Mouse (Mus musculus): ENCODE data around the gene Calm4. TPM values are rescaled to one million over a fixed set of nuclear protein-coding genes. Genes with fewer than 3 reads are reported as not detected.
"Not testable (repeated sequence)": the region's sequence is repeated elsewhere in the genome, so short reads cannot be mapped to it uniquely, and the experiment has no call there.

Calm4 gene
- polyA plus RNA-seq, 1 experiment from 2014 or later, result 0.64 TPM

GRCm38 (mm10) chr13:3818740-3819076 lies 18.8 kb upstream of the Calm4 start:
- WGBS, result 76% methylated on average over 2 of the region's 2 CpGs
- H3K4me1 ChIP-seq (replicated peaks), result no peaks in the 10 kb centered on the region

GRCm38 (mm10) chr13:3822105-3822504 lies 15.5 kb upstream of the Calm4 start:
- Histone ChIP-seq H3K9ac (no peak overlapping the region), H3K4me2 (no peak overlapping the region), H3K9me3 (replicated peaks) (no peaks in the 10 kb centered on the region), H3K36me3 (no peaks in the 10 kb centered on the region), H3K27ac (no peak overlapping the region), H3K4me1 (replicated peaks) (no peaks in the 10 kb centered on the region), H3K4me3 (no peak overlapping the region), H3K27me3 (no peaks in the 10 kb centered on the region)
- WGBS, result 64% methylated on average over 4 of the region's 4 CpGs
- ATAC-seq (replicated peaks; ENCODE audit: insufficient number of reproducible peaks, insufficient read depth, low FRiP score, low read depth), result no peak

More at GRCm38 (mm10) chr13:3818740-3819076, 18.8 kb upstream of the Calm4 start:
- H3K27ac ChIP-seq, result no peak overlapping the region
- no peak overlapping the region for H3K9ac ChIP-seq
- H3K36me3 ChIP-seq, result no peaks in the 10 kb centered on the region
- no peaks in the 10 kb centered on the region for H3K27me3 ChIP-seq
- no peak overlapping the region for H3K4me3 ChIP-seq
- ATAC-seq (replicated peaks; ENCODE audit: insufficient number of reproducible peaks, insufficient read depth, low FRiP score, low read depth), result no peak
- no peak overlapping the region for H3K4me2 ChIP-seq
- no peaks in the 10 kb centered on the region for H3K9me3 ChIP-seq (replicated peaks)

- no peak overlapping the region for H3K27ac ChIP-seq
- no peaks in the 10 kb centered on the region for H3K4me1 ChIP-seq (replicated peaks)
- no peak overlapping the region for H3K4me3 ChIP-seq
- ATAC-seq (replicated peaks; ENCODE audit: insufficient number of reproducible peaks, insufficient read depth, low FRiP score, low read depth), result no peak
- no peaks in the 10 kb centered on the region for H3K9me3 ChIP-seq (replicated peaks)
- no peak overlapping the region for H3K4me2 ChIP-seq
- H3K9ac ChIP-seq, result no peak overlapping the region
- no peaks in the 10 kb centered on the region for H3K27me3 ChIP-seq
- H3K36me3 ChIP-seq, result no peaks in the 10 kb centered on the region
Observed at GRCm38 (mm10) chr13:3825726-3826125, 11.8 kb upstream of the Calm4 start.

- ATAC-seq (replicated peaks; ENCODE audit: insufficient number of reproducible peaks, insufficient read depth, low FRiP score, low read depth), result no peak
- H3K27me3 ChIP-seq, result no peaks in the 10 kb centered on the region
- 69% methylated on average over 5 of the region's 5 CpGs for WGBS
- H3K36me3 ChIP-seq, result no peaks in the 10 kb centered on the region
- H3K27ac ChIP-seq, result no peak overlapping the region
- H3K9ac ChIP-seq, result no peak overlapping the region
- H3K4me2 ChIP-seq, result no peak overlapping the region
- H3K9me3 ChIP-seq (replicated peaks), result no peaks in the 10 kb centered on the region
- H3K4me1 ChIP-seq (replicated peaks), result no peaks in the 10 kb centered on the region
- H3K4me3 ChIP-seq, result no peak overlapping the region
Observed at GRCm38 (mm10) chr13:3831546-3831945, 6.0 kb upstream of the Calm4 start.

GRCm38 (mm10) chr13:3831994-3832393 lies 5.6 kb upstream of the Calm4 start:
- no peak overlapping the region for H3K27ac ChIP-seq
- no peak overlapping the region for H3K9ac ChIP-seq
- no peaks in the 10 kb centered on the region for H3K27me3 ChIP-seq
- no peaks in the 10 kb centered on the region for H3K36me3 ChIP-seq
- no peaks in the 10 kb centered on the region for H3K9me3 ChIP-seq (replicated peaks)
- 56% methylated on average over 1 of the region's 1 CpGs for WGBS
- H3K4me3 ChIP-seq, result no peak overlapping the region
- no peaks in the 10 kb centered on the region for H3K4me1 ChIP-seq (replicated peaks)
- ATAC-seq (replicated peaks; ENCODE audit: insufficient number of reproducible peaks, insufficient read depth, low FRiP score, low read depth), result no peak
- H3K4me2 ChIP-seq, result no peak overlapping the region

- Histone ChIP-seq H3K4me1 (replicated peaks) (no peaks in the 10 kb centered on the region), H3K4me2 (no peak overlapping the region), H3K9me3 (replicated peaks) (no peaks in the 10 kb centered on the region), H3K27ac (no peak overlapping the region), H3K36me3 (no peaks in the 10 kb centered on the region), H3K4me3 (no peak overlapping the region), H3K27me3 (no peaks in the 10 kb centered on the region), H3K9ac (no peak overlapping the region)
- no peak for ATAC-seq (replicated peaks; ENCODE audit: insufficient number of reproducible peaks, insufficient read depth, low FRiP score, low read depth)
- WGBS, result 63% methylated on average over 2 of the region's 2 CpGs
Observed at GRCm38 (mm10) chr13:3832450-3832849, 5.1 kb upstream of the Calm4 start.

- ATAC-seq (replicated peaks; ENCODE audit: insufficient number of reproducible peaks, insufficient read depth, low FRiP score, low read depth); H3K27ac ChIP-seq; H3K4me1 ChIP-seq (replicated peaks); H3K9ac ChIP-seq; H3K27me3 ChIP-seq; H3K36me3 ChIP-seq; H3K9me3 ChIP-seq (replicated peaks); H3K4me2 ChIP-seq; H3K4me3 ChIP-seq: not testable (repeated sequence)
Observed at GRCm38 (mm10) chr13:3833644-3834043, 3.9 kb upstream of the Calm4 start.

- not testable (repeated sequence) for H3K4me2 ChIP-seq; H3K27ac ChIP-seq; H3K36me3 ChIP-seq; ATAC-seq (replicated peaks; ENCODE audit: insufficient number of reproducible peaks, insufficient read depth, low FRiP score, low read depth); H3K4me1 ChIP-seq (replicated peaks); H3K9ac ChIP-seq; H3K4me3 ChIP-seq; H3K27me3 ChIP-seq; H3K9me3 ChIP-seq (replicated peaks)
Observed at GRCm38 (mm10) chr13:3840662-3841061, 3.1 kb downstream of the Calm4 start.

GRCm38 (mm10) chr13:3850330-3850729 lies 12.8 kb downstream of the Calm4 start:
- H3K27ac ChIP-seq, result no peak overlapping the region
- H3K4me1 ChIP-seq (replicated peaks), result no peaks in the 10 kb centered on the region
- WGBS, result 53% methylated on average over 1 of the region's 1 CpGs
- no peak overlapping the region for H3K4me3 ChIP-seq
- no peak for ATAC-seq (replicated peaks; ENCODE audit: insufficient number of reproducible peaks, insufficient read depth, low FRiP score, low read depth)
- H3K36me3 ChIP-seq, result no peaks in the 10 kb centered on the region
- no peak overlapping the region for H3K4me2 ChIP-seq
- H3K27me3 ChIP-seq, result no peaks in the 10 kb centered on the region
- no peaks in the 10 kb centered on the region for H3K9me3 ChIP-seq (replicated peaks)
- H3K9ac ChIP-seq, result no peak overlapping the region

- H3K9ac ChIP-seq; H3K9me3 ChIP-seq (replicated peaks); H3K36me3 ChIP-seq; H3K27ac ChIP-seq; H3K4me1 ChIP-seq (replicated peaks); H3K4me2 ChIP-seq; H3K27me3 ChIP-seq; H3K4me3 ChIP-seq; ATAC-seq (replicated peaks; ENCODE audit: insufficient number of reproducible peaks, insufficient read depth, low FRiP score, low read depth): not testable (repeated sequence)
- 77% methylated on average over 3 of the region's 3 CpGs for WGBS
Observed at GRCm38 (mm10) chr13:3853648-3854333, 16.2 kb downstream of the Calm4 start, which contains the start of gene Calm5. Gene Calm5 (plus strand): TSS chr13:3854173.

- Histone ChIP-seq H3K9me3 (replicated peaks) (no peaks in the 10 kb centered on the region), H3K4me3 (no peak overlapping the region), H3K9ac (no peak overlapping the region), H3K4me2 (no peak overlapping the region), H3K36me3 (no peaks in the 10 kb centered on the region), H3K27me3 (no peaks in the 10 kb centered on the region), H3K4me1 (replicated peaks) (no peaks in the 10 kb centered on the region), H3K27ac (no peak overlapping the region)
- 84% methylated on average over 2 of the region's 2 CpGs for WGBS
- ATAC-seq (replicated peaks; ENCODE audit: insufficient number of reproducible peaks, insufficient read depth, low FRiP score, low read depth), result no peak
Observed at GRCm38 (mm10) chr13:3854856-3855255, 17.3 kb downstream of the Calm4 start.

GRCm38 (mm10) chr13:3856252-3856651 lies 18.7 kb downstream of the Calm4 start:
- Histone ChIP-seq H3K4me1 (replicated peaks) (no peaks in the 10 kb centered on the region), H3K4me3 (no peak overlapping the region), H3K9me3 (replicated peaks) (no peaks in the 10 kb centered on the region), H3K4me2 (no peak overlapping the region), H3K9ac (no peak overlapping the region), H3K27me3 (no peaks in the 10 kb centered on the region), H3K36me3 (no peaks in the 10 kb centered on the region), H3K27ac (no peak overlapping the region)
- 73% methylated on average over 1 of the region's 1 CpGs for WGBS
- no peak for ATAC-seq (replicated peaks; ENCODE audit: insufficient number of reproducible peaks, insufficient read depth, low FRiP score, low read depth)
